Mouse (Mus musculus) heart, postnatal 0 days (tissue): ENCODE measurements around the gene Cpm. TPM values are rescaled to one million over a fixed set of nuclear protein-coding genes. Genes with fewer than 3 reads are reported as not detected.

ENCODE experiments used
- ATAC-seq: fragments of 200-750 bp; cut with Nextera tagmentation; 2 replicates; pipeline ENCODE4 v1.8.0; 2017; ENCODE audit warnings: low read depth, moderate number of reproducible peaks, moderate library complexity; ENCODE audit not compliant: insufficient read depth
- DNase-seq: peaks from one replicate; pipeline ENCODE4 v3.0.0-alpha.2; 2016; ENCODE audit warnings: low spot score
- H3K27ac ChIP-seq: fragments of 300-500 bp; sonication (generic); 2 replicates; pipeline ENCODE4 v1.5.1; 2014; ENCODE audit warnings: low read depth, mild to moderate bottlenecking
- H3K27me3 ChIP-seq: fragments of 300-500 bp; sonication (generic); 2 replicates; pipeline ENCODE4 v1.6.1; 2014; ENCODE audit warnings: low read length, mixed read lengths; ENCODE audit not compliant: control insufficient read depth, insufficient read depth
- H3K36me3 ChIP-seq: fragments of 300-500 bp; sonication (generic); replicated peaks from 2 replicates; pipeline ENCODE4 v1.6.1; 2014; ENCODE audit warnings: low read length, mixed read lengths; ENCODE audit not compliant: control insufficient read depth, insufficient read depth
- H3K4me1 ChIP-seq: fragments of 300-500 bp; sonication (generic); 2 replicates; pipeline ENCODE4 v1.6.1; 2014; ENCODE audit warnings: antibody characterized with exemption; ENCODE audit not compliant: control insufficient read depth, insufficient read depth
- H3K4me2 ChIP-seq: fragments of 300-500 bp; sonication (generic); 2 replicates; pipeline ENCODE4 v1.6.1; 2014; ENCODE audit warnings: low read depth, mild to moderate bottlenecking, low read length, moderate library complexity
- H3K4me3 ChIP-seq: fragments of 300-500 bp; sonication (generic); 2 replicates; pipeline ENCODE4 v1.5.1; 2014; ENCODE audit warnings: low read depth, low read length
- H3K9ac ChIP-seq: fragments of 300-500 bp; sonication (generic); replicated peaks from 2 replicates; pipeline ENCODE4 v1.6.1; 2014; ENCODE audit warnings: low read depth, low read length, mixed read lengths
- H3K9me3 ChIP-seq: fragments of 300-500 bp; sonication (generic); replicated peaks from 2 replicates; pipeline ENCODE4 v1.6.1; 2016; ENCODE audit warnings: low read length; ENCODE audit not compliant: control insufficient read depth
- CTCF ChIP-seq: IDR thresholded peaks from 2 replicates; pipeline ENCODE4 v1.5.1; 2016; ENCODE audit warnings: antibody characterized with exemption, control low read depth, low read depth
- EP300 ChIP-seq: IDR thresholded peaks from 2 replicates; pipeline ENCODE4 v1.6.1; 2016; ENCODE audit warnings: antibody characterized with exemption, low read depth
- WGBS: fragments of 180-500 bp; shearing (Covaris S2); extraction: QIAGEN DNeasy Blood & Tissue Kit; methylation state at CpG from one replicate; pipeline ENCODE4 v1.1.7; 2014; 5-methylcytosine and 5-hydroxymethylcytosine counted together
- polyA plus RNA-seq: library from polyadenylated mRNA; unstranded; fragments of >200 nt; fragmentation: Nextera tagmentation; extraction: Ambion mirVana; gene quantifications from 2 replicates; pipeline ENCODE4 v1.2.1, GENCODE M21; 2015
- total RNA-seq: library from RNA; depleted of rRNA; stranded (reverse); fragments of >200 nt; gene quantifications from 2 replicates; pipeline ENCODE4 v1.2.3, GENCODE M21; 2014; ENCODE audit warnings: low replicate concordance

The Cpm gene
- total and polyA plus RNA-seq, 2 experiments from 2014 or later: 0.53 to 2.0 TPM

- H3K9me3 ChIP-seq: no peaks in the 10 kb centered on the region
- 77% methylated on average over 9 of the region's 9 CpGs for WGBS
These were observed 36.3 kb downstream of the Cpm start for GRCm38 (mm10) chr10:117665376-117666275.

GRCm38 (mm10) chr10:117666361-117666760 is 37.1 kb downstream of the Cpm start:
- ATAC-seq (no peak), DNase-seq (no peak)
- H3K36me3 ChIP-seq: no peaks in the 10 kb centered on the region
- H3K9ac ChIP-seq: no peak overlapping the region
- H3K4me2 ChIP-seq: no peak overlapping the region
- TF ChIP-seq EP300 (no peak), CTCF (no peak)
- H3K4me1 ChIP-seq: no peaks in the 10 kb centered on the region
- no peaks in the 10 kb centered on the region for H3K9me3 ChIP-seq
- H3K27ac ChIP-seq: no peak overlapping the region
- WGBS: 87% methylated on average over 3 of the region's 3 CpGs
- no peaks in the 10 kb centered on the region for H3K27me3 ChIP-seq
- H3K4me3 ChIP-seq: no peak overlapping the region

More at GRCm38 (mm10) chr10:117665376-117666275, 36.3 kb downstream of the Cpm start:
- Histone ChIP-seq H3K36me3 (no peaks in the 10 kb centered on the region), H3K9ac (no peak overlapping the region), H3K27me3 (no peaks in the 10 kb centered on the region), H3K4me3 (no peak overlapping the region), H3K4me1 (no peaks in the 10 kb centered on the region), H3K27ac (no peak overlapping the region), H3K4me2 (no peak overlapping the region)
- DNase-seq (no peak), ATAC-seq (no peak)
- TF ChIP-seq EP300 (no peak), CTCF (no peak)

GRCm38 (mm10) chr10:117666947-117667630 is 37.8 kb downstream of the Cpm start:
- no peak overlapping the region for H3K27ac ChIP-seq
- no peak overlapping the region for H3K4me3 ChIP-seq
- H3K36me3 ChIP-seq: no peaks in the 10 kb centered on the region
- no peak overlapping the region for H3K4me2 ChIP-seq
- H3K27me3 ChIP-seq: no peaks in the 10 kb centered on the region
- H3K9me3 ChIP-seq: no peaks in the 10 kb centered on the region
- ATAC-seq: no peak
- 87% methylated on average over 9 of the region's 9 CpGs for WGBS
- DNase-seq: no peak
- no peak overlapping the region for H3K9ac ChIP-seq
- no peak for TF ChIP-seq EP300
- TF ChIP-seq CTCF: no peak
- no peaks in the 10 kb centered on the region for H3K4me1 ChIP-seq

GRCm38 (mm10) chr10:117667663-117668507 is 38.6 kb downstream of the Cpm start:
- Histone ChIP-seq H3K4me2 (no peak overlapping the region), H3K9me3 (no peaks in the 10 kb centered on the region), H3K36me3 (no peaks in the 10 kb centered on the region), H3K27ac (no peak overlapping the region), H3K4me3 (no peak overlapping the region), H3K9ac (no peak overlapping the region), H3K4me1 (no peaks in the 10 kb centered on the region), H3K27me3 (no peaks in the 10 kb centered on the region)
- no peak for DNase-seq
- TF ChIP-seq EP300 (no peak), CTCF (no peak)
- 90% methylated on average over 28 of the region's 28 CpGs for WGBS
- ATAC-seq: no peak

DNA sequence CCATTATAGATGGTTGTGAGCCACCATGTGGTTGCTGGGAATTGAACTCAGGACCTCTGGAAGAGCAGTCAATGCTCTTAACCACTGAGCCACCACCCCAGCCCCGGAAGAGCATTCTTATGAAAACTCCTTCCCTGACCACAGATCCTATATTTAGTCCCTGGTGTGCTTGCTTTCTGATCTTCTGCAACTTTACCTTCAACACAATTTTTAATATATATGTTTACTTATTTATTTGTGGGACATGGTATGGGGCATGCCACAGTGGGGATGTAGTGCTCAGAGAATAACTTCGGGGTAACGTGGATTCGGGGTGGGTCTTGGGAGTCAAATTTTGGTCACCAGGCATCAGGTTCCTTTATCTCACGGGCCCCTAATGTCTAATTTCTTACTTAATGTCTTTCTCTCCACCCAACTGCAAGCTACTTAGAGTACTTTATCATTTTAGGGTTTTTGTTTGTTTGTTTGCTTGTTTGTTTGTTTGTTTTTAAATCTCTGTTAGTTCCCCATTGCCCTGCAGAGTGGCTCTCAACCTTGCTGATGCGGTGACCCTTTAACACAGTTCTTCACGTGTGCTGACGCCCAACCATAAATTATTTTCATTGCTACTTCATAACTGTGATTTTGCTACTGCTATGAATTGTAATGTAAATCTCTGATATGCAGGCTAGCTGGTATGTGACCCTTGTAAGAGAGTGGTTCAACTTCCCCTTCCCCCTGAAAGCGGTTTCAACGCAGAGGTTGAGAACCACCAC is 39.4 kb downstream of the Cpm start:
- Histone ChIP-seq H3K4me1 (no peaks in the 10 kb centered on the region), H3K9ac (no peak overlapping the region), H3K4me2 (no peak overlapping the region), H3K27ac (no peak overlapping the region), H3K27me3 (no peaks in the 10 kb centered on the region), H3K4me3 (no peak overlapping the region), H3K36me3 (no peaks in the 10 kb centered on the region), H3K9me3 (no peaks in the 10 kb centered on the region)
- DNase-seq: no peak
- no peak for ATAC-seq
- no peak for TF ChIP-seq EP300
- TF ChIP-seq CTCF: no peak
- 84% methylated on average over 10 of the region's 10 CpGs for WGBS
